Mouse (Mus musculus): ENCODE measurements around the gene Zfp963. TPM values are rescaled to one million over a fixed set of nuclear protein-coding genes. Genes with fewer than 3 reads are reported as not detected.

Gene Zfp963
- total RNA-seq (2023), result 5.0 TPM

DNA sequence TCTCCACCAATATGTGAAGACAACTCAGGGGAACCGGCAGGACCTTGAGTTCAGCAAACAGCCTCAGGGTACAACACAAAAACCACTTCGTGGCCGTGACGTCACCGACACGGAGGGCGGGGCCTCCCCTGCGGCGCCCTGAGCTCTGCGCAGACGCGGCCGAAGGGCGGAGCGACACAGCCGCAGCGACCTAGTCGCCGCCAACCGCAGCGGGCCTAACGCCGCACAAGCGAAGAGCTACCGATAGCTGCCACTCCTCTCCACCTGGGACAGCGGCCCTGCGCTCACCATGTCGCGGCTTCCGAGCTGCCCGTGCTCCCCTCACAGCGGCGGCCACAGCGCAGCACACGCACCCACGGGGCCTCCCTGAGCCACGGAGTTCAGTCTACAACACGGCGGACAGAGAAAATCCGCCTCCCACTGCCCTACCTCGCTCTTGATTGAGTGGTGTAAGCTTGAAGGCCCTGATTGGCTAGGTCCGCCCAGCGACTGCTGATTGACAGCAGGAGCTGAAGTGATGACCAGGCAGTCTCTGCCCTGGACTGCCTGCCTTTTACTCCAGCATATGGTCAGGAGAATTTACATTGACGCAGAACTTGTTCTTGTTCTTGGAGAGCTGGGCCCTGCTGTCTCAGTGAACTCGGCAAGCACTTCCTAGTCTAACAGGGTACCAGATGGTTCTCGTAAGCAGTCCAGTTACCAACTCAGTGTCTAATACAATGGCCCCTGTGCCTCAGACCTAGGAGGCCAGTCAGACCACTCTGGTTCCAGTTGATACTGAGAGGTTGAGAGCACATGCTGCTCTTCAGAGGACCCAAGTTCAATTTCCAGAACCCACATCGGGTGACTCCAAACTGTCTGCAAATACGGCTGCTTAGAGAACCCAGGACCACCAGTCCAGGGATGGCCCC, at the start of gene Zfp963:
Gene Zfp963 (minus strand): TSS at position 427 of the 911 bp plus-strand sequence.

DNA sequence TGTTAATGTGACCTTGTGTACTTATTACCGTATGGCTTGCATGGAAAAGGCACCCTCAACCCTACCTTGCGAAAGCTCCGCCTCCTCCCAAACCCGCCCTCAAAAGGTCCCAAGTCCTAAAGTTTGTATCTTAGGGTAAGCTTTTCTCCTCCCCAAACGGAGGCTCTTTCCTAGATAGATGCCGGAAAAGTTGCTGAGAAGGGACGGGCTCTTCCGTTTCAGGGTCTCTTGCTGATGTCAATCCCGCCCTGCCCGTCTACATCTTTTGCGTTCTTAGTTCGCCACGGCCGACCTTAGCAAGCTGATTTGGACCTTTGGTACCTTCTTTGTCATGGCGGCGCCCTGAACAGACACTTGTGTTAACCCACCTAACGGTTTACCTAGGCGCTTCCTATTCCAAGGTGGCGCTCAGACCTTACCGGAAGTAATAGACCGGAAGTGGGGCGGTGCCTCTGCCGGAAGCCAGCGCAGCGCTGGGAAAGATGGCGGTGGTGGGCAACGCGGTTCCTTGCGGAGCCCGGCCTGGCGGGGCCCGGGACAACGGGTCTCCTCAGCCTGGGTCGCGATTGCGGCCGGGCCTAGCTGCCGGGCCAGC, 41.1 kb upstream of the Zfp963 start, which contains the start of the genes Atp13a1 and Zfp866:
Gene Atp13a1 (plus strand): TSS at position 391 of the 595 bp plus-strand sequence.
Gene Zfp866 (minus strand): TSS at position 406 of the 595 bp plus-strand sequence.

DNA sequence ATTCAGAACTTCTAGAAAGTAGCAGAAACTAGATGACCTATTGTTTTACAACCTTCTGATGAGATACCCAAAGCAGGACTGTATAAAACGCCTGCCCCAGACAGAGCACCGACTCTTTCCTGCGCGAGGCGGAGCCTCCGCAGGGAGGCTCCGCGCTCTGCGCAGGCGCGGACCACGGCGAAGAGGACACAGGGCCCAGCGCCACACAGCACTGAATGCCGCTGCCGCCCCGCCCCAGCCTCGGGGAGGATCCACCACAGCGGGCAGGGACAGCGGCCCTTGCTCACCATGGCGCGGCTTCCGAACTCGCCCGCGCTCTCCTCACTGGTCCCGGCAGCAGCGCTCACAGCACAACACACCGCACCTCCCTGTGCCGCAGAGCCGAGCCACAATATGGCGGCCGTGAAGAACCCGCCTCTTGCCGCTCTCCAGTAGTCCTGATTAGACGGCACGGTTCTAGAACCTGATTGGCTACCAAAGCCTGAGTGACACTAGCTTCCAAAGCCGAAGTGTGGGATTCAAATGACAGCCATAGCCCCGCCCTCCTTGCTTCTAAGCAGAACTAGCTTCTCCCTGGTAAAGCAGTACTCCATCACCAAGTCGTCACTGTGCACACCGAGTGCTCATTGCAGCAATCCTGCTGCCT, 24.9 kb upstream of the Zfp963 start, which contains the start of gene Gm20422:
Gene Gm20422 (minus strand): TSS at position 384 of the 646 bp plus-strand sequence.

DNA sequence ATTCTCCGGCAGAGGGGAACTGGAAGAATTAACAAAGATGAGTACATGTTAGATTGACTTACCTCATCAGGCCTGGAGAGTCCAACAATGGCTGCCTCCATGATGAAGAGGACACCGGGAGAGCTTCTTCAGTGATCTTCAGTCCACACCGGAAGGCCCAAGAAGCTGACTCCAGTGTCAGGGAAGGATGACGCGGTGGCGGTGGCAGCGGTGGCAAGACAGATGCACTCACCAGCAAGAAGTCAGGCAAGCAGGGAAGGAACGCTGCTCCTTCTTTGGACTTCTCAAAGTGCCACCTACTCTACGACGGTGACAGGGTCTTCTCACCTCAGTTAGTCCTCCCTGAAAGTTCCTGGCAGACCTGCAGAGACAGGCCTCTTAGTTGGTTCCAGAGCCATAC, 39.1 kb downstream of the Zfp963 start, which contains the start of gene Zfp869:
Gene Zfp869 (minus strand): TSS at position 101 of the 400 bp plus-strand sequence.

Other genes starting within 250 kb of the Zfp963 start
- not detected for gene Gm7697, start 227.0 kb downstream of the Zfp963 start, total RNA-seq (2023)
- 89.2 TPM for gene Zfp868, start 124.4 kb downstream of the Zfp963 start, total RNA-seq (2023)
- gene Zfp964, start 95.5 kb downstream of the Zfp963 start, total RNA-seq (2023), result 0.32 TPM
- 89.3 TPM for gene Zfp869, start 39.2 kb downstream of the Zfp963 start, total RNA-seq (2023)
- gene Gm20422, start 24.9 kb upstream of the Zfp963 start, total RNA-seq (2023), result 4.0 TPM
- 60.4 TPM for gene Atp13a1, start 41.2 kb upstream of the Zfp963 start, total RNA-seq (2023)
- 43.1 TPM for gene Zfp866, start 41.2 kb upstream of the Zfp963 start, total RNA-seq (2023)
- 236 TPM for gene Gmip, start 58.7 kb upstream of the Zfp963 start, total RNA-seq (2023)
- gene Lpar2, start 72.5 kb upstream of the Zfp963 start, total RNA-seq (2023), result 3.3 TPM
- gene Pbx4, start 82.5 kb upstream of the Zfp963 start, total RNA-seq (2023), result 3.8 TPM
- not detected for gene Cilp2, start 137.7 kb upstream of the Zfp963 start, total RNA-seq (2023)
- gene Tssk6, start 152.2 kb upstream of the Zfp963 start, total RNA-seq (2023), result 0.44 TPM
- gene Ndufa13, start 152.6 kb upstream of the Zfp963 start, total RNA-seq (2023), result 46.0 TPM
- 1.1 TPM for gene Yjefn3, start 152.7 kb upstream of the Zfp963 start, total RNA-seq (2023)
- 75.0 TPM for gene Gatad2a, start 246.4 kb upstream of the Zfp963 start, total RNA-seq (2023)